Mouse (Mus musculus) spleen, adult 2 months (tissue): ENCODE results near the gene Unc93a2.
"Not testable (repeated sequence)": the region's sequence is repeated elsewhere in the genome, so short reads cannot be mapped to it uniquely, and the experiment has no call there.

Experiments used
- CTCF ChIP-seq: fragments of 200-500 bp; IDR thresholded peaks from 2 replicates; pipeline ENCODE4 v1.5.1; 2011; ENCODE audit warnings: mild to moderate bottlenecking, inconsistent platforms; ENCODE audit not compliant: insufficient read depth, insufficient read length, insufficient replicate concordance; ENCODE audit errors: extremely low read depth
- POLR2A ChIP-seq: fragments of 200-500 bp; IDR thresholded peaks from 2 replicates; pipeline ENCODE4 v1.6.1; 2011; ENCODE audit warnings: low read depth, low read length, inconsistent platforms

DNA sequence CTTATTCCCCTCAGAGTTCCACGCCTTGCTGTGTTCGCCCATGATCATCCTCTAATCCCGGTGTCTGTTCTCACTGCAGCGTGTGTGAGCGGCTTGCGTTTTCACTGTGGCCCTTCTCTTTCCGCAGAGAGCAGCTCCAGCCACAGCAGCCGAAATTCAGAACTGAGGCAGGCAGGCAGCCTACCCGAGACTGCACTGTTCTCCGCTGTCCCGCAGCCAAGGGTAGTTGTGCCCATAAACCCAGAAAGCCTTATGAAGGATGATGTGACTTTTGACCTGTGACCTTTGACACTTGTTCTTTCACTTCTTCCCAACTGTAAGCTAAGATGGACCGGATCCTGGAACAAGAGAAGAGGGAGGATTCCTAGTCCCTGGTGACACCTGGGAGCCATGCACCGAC is 11.8 kb upstream of the Unc93a2 start:
- TF ChIP-seq CTCF, POLR2A: not testable (repeated sequence)
